Mouse (Mus musculus): ENCODE measurements around the gene Rarres1. TPM values are rescaled to one million over a fixed set of nuclear protein-coding genes. Genes with fewer than 3 reads are reported as not detected.

The Rarres1 gene
- polyA plus RNA-seq, 1 experiment from 2014 or later, result not detected

- no peak for ATAC-seq
- DNase-seq (ENCODE audit: low read depth, low spot score), result no peak
- CTCF ChIA-PET, result interaction anchor here (0.7 to 1.3 kb wide), 3 partner anchors 18 to 134 kb away, joined by 3 read pairs; no protein-coding TSS in a partner anchor
- in situ Hi-C loops (cut with MboI; ENCODE audit: low pct_unique_long_range_greater_than_20kb), result loop anchor here (5.0 kb wide), 1 partner anchor 82 kb away; no protein-coding TSS in a partner anchor
- H3K27me3 ChIP-seq, result no peaks in the 10 kb centered on the region
- POLR2A ChIA-PET, result interaction anchor here (0.5 kb wide), 1 partner anchor 859 kb away, joined by 3 read pairs; no protein-coding TSS in a partner anchor
- no peak for TF ChIP-seq CTCF (IDR thresholded peaks at IDR 0.05)
Observed at GRCm38 (mm10) chr3:67434011-67434410, 81.3 kb downstream of the Rarres1 start.

GRCm38 (mm10) chr3:67429999-67430380 lies 85.3 kb downstream of the Rarres1 start, which contains the start of gene Gfm1:
Gfm1 (plus strand) TSS chr3:67430096.
- CTCF ChIA-PET, result interaction anchor here (0.6 to 2.5 kb wide), 28 partner anchors 9 to 1095 kb away, joined by 3 to 18 read pairs (median 4); partner anchors contain the start of gene Lxn
- DNase-seq (ENCODE audit: low read depth, low spot score) (peak; percentile 71), ATAC-seq (peak; percentile 96)
- peak; percentile 99 for TF ChIP-seq CTCF (IDR thresholded peaks at IDR 0.05)
- no peaks in the 10 kb centered on the region for H3K27me3 ChIP-seq
- POLR2A ChIA-PET, result interaction anchor here (0.5 to 1.6 kb wide), 2 partner anchors 56 to 674 kb away, joined by 5 read pairs; partner anchors contain the start of genes Gm17402 and Mlf1
- in situ Hi-C loops (cut with MboI; ENCODE audit: low pct_unique_long_range_greater_than_20kb), result loop anchor here (5.0 kb wide), 1 partner anchor 78 kb away; no protein-coding TSS in a partner anchor

- DNase-seq (ENCODE audit: low read depth, low spot score), result no peak
- in situ Hi-C loops (cut with MboI; ENCODE audit: low pct_unique_long_range_greater_than_20kb), result no loop called here
- H3K27me3 ChIP-seq, result no peaks in the 10 kb centered on the region
- TF ChIP-seq CTCF (IDR thresholded peaks at IDR 0.05), result peak; percentile 10
- peak; percentile 46 for ATAC-seq
- ChIA-PET POLR2A (interaction anchor here (0.5 to 1.6 kb wide), 2 partner anchors 55 to 674 kb away, joined by 5 read pairs; partner anchors contain the start of genes Gm17402 and Mlf1), CTCF (interaction anchor here (0.8 to 2.5 kb wide), 24 partner anchors 9 to 139 kb away, joined by 3 to 18 read pairs (median 4); partner anchors contain the start of gene Lxn)
Observed at GRCm38 (mm10) chr3:67429338-67429998, 85.9 kb downstream of the Rarres1 start.

Other genes with a start within 250 kb of the Rarres1 start
- 6.7 TPM for gene Mlf1, start 141.4 kb downstream of the Rarres1 start, polyA plus RNA-seq (2021)
- not detected for gene Gm17402, start 140.4 kb downstream of the Rarres1 start, polyA plus RNA-seq (2021)
- gene Gfm1, start 85.4 kb downstream of the Rarres1 start, polyA plus RNA-seq (2021), result 150 TPM
- 74.6 TPM for gene Lxn, start 51.6 kb downstream of the Rarres1 start, polyA plus RNA-seq (2021)
- gene Mfsd1, start 67.2 kb upstream of the Rarres1 start, polyA plus RNA-seq (2021), result 189 TPM